Mouse (Mus musculus) urinary bladder, postnatal 36 days (tissue): ENCODE measurements around the gene Med27.
A peak's percentile ranks its signal among the peaks of the same experiment; 100 is the strongest.

Experiments used
- DNase-seq, 2 experiments: peaks; one replicate each; pipeline ENCODE4 v3.0.0; 2022; ENCODE audit warnings: low spot score in 2 of 2, mixed read lengths in 1 of 2

Med27 gene

DNA sequence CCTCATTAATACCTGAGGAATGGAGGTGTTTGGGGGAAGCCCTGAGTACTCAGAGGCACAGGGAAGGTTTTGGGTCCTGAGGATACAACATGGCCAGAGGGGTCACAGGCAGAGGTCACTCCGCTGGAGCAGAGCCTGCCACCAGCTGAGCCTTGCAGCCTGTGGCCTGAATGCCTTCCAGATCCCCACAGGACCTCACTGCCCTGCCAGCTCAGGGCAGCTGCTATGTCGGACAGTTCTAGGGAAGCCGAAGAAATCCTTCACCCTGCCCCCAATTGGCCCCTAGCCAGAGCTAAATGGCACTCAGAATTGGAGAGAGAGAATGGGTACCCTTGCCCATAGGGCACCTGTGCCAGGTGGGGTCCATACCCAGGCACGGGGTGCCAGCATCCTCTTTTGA is 214.8 kb downstream of the Med27 start:
- no peak for DNase-seq

- no peak for DNase-seq
Observed at GRCm38 (mm10) chr2:29563986-29564385, 217.4 kb downstream of the Med27 start.

DNA sequence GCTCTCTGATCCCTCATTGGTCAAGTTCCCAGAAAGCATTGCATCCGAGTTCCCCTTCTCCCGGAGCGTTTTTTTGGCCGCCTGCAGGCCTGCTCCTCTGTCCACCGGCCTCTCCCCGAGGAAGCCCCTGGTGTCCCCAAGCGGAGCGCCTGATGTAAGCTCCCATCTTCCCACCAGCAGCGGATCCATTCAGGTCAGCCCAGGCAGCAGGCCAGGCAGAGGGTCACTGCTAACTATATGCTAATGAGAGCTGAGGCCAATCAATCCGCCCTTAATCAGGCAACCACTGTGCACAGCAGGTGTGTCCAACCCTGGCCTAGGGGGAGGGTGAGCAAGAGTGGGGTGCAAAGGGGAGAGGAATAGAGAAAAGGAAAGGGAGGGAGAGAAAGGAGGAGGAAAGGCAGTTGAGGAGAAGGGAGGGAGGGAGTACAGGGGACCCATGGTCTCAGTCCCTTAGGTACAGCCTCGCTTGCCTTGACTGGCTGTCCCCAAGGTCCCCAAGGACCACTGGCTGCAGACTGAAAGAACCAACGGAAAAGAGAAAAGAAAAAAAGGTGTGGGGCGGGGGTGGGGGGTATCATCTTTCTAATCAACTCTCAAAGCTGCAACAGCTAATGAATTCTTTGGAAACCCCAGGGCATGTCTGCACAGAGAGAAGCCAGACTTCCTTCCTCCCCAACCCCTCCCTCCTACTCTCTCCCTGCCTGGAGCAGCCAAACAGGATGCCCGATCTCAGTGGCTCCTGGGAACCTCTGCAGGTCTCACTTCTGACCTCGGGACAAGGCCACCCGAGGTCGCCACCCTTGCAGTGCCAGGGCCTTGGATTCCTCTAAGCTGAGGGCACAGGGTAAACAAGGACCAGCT is 219.2 kb downstream of the Med27 start:
- DNase-seq, result no peak

GRCm38 (mm10) chr2:29571921-29572700 is 225.5 kb downstream of the Med27 start:
- DNase-seq, result no peak

- DNase-seq, result no peak
Observed at GRCm38 (mm10) chr2:29572811-29573427, 226.3 kb downstream of the Med27 start.

DNA sequence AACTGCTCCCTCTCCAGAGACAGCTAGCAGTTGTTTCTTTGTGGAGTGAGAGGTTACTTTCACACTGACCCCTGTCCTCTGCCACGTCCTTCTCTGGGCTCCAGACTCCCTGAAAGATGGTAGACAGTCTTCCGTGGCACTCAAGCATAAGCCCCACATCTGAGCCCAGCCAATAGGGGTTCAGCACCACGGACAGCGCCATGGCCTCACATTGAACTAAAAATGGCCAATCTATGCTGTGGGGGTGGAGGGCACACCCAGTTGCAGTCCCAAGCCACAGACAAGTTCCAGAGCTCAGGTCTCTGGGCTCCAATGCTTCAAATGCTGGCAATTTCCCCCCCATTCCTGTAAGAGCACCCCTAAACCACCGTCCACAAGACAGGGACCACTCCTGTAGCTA is 227.0 kb downstream of the Med27 start:
- DNase-seq, result peak; percentile 21 to 34

DNA sequence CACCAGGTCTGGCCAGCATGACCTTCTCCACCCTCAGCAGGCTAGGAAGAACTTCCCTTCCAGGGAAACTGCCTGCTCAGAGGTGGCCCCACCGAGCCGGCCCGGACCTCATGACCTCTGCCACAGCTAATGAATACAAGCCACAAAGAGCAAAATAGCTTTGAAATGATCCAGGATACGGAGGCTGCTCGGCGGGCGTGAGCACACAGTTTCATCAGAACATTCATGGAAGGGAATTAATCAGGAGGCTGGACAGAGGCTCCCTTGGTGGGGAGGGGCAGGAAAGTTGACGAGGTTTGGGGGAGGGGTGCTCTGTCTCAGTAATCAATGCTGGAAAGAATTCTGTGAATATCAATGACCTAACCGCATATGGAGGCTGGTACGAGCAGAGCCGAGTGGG is 227.6 kb downstream of the Med27 start:
- no peak for DNase-seq
